Mouse (Mus musculus) kidney, adult 8-10 months (tissue): ENCODE measurements at regions not wholly inside any gene's neighbourhood (a gene's known extent, or its start where the extent isn't known, plus 50 kb on each side); places are given as distances from the start of the nearest gene placed in this dataset.
A peak's percentile ranks its signal among the peaks of the same experiment; 100 is the strongest.

Experiments used
- DNase-seq, 2 experiments: peaks; one replicate each; pipeline ENCODE4 v3.0.0; 2022

- no peak for DNase-seq
Measured at GRCm38 (mm10) chr8:15244770-15245485, 199.1 kb upstream of the BB014433 start.

- no peak for DNase-seq
Measured at GRCm38 (mm10) chr8:15235410-15235809, 189.5 kb upstream of the BB014433 start.

- DNase-seq, result no peak
Measured at GRCm38 (mm10) chr8:15233241-15233640, 187.4 kb upstream of the BB014433 start.

- DNase-seq, result no peak
Measured at GRCm38 (mm10) chr8:15230217-15230616, 184.3 kb upstream of the BB014433 start.

GRCm38 (mm10) chr8:15221211-15221912, 175.5 kb upstream of the BB014433 start:
- peak in 1 of 2 experiments; percentile 39 for DNase-seq

GRCm38 (mm10) chr8:15209856-15210521, 164.1 kb upstream of the BB014433 start:
- DNase-seq, result no peak

- no peak for DNase-seq
Measured at GRCm38 (mm10) chr8:15201556-15201955, 155.7 kb upstream of the BB014433 start.

- DNase-seq, result peak; percentile 21 to 69
Measured at GRCm38 (mm10) chr8:15190708-15191107, 144.8 kb upstream of the BB014433 start.

GRCm38 (mm10) chr8:15189079-15189612, 143.3 kb upstream of the BB014433 start:
- DNase-seq, result no peak
